Comparison of ENCODE assay signal across 8 mouse cellular contexts in genomic region chr8:123948942-123949685, GRCm38 (mm10). TPM values are rescaled to one million over a fixed set of nuclear protein-coding genes. Genes with fewer than 3 reads are reported as not detected.
A peak's percentile ranks its signal among the peaks of the same experiment; 100 is the strongest.
DNase-seq lines count a peak whose midpoint lies in the region; ATAC-seq and TF ChIP-seq lines count a peak whose summit lies in the region.

Nup133 (minus strand) TSS chr8:123949265.

- under 1% methylated on average over 77 of the region's 77 CpGs for WGBS in embryonic facial prominence, embryonic 13.5 days
- under 1% methylated on average over 77 of the region's 77 CpGs for WGBS in kidney, adult 2 months
- WGBS in limb, embryonic 12.5 days: under 1% methylated on average over 77 of the region's 77 CpGs
- WGBS in midbrain, embryonic 15.5 days: under 1% methylated on average over 76 of the region's 77 CpGs
- under 1% methylated on average over 77 of the region's 77 CpGs for WGBS in spleen, adult 2 months

- peak within 1 kb of the TSS; percentile 91 for H3K27ac ChIP-seq in embryonic facial prominence, embryonic 13.5 days
- peak within 1 kb of the TSS; percentile 48 for H3K27ac ChIP-seq in kidney, adult 2 months (ENCODE audit: insufficient read depth, low read depth, low read length)
- H3K27ac ChIP-seq in limb, embryonic 12.5 days: peak within 1 kb of the TSS; percentile 86
- peak within 1 kb of the TSS; percentile 89 for H3K27ac ChIP-seq in midbrain, embryonic 15.5 days
- peak within 1 kb of the TSS; percentile 83 for H3K27ac ChIP-seq in spleen, adult 2 months (ENCODE audit: insufficient read depth, low read length)

- H3K36me3 ChIP-seq in embryonic facial prominence, embryonic 13.5 days: peaks cover 28% of the 10 kb centered on the region
- H3K36me3 ChIP-seq in kidney, adult 2 months (ENCODE audit: control insufficient read depth, insufficient read depth, low read length): no peaks in the 10 kb centered on the region; the same call in none of the 2 replicates
- peaks cover 40% of the 10 kb centered on the region for H3K36me3 ChIP-seq in limb, embryonic 12.5 days
- peaks cover 15% of the 10 kb centered on the region for H3K36me3 ChIP-seq in midbrain, embryonic 15.5 days (replicated peaks)
- peaks cover 3% of the 10 kb centered on the region for H3K36me3 ChIP-seq in spleen, adult 2 months (ENCODE audit: control insufficient read depth, insufficient read depth, low read length)

- H3K9me3 ChIP-seq in embryonic facial prominence, embryonic 13.5 days: no peaks in the 10 kb centered on the region
- H3K9me3 ChIP-seq in limb, embryonic 12.5 days: no peaks in the 10 kb centered on the region
- H3K9me3 ChIP-seq in midbrain, embryonic 15.5 days: no peaks in the 10 kb centered on the region

- H3K9ac ChIP-seq in embryonic facial prominence, embryonic 13.5 days: peak within 1 kb of the TSS; percentile 91
- H3K9ac ChIP-seq in limb, embryonic 12.5 days (replicated peaks): peak within 1 kb of the TSS; percentile 84
- peak within 1 kb of the TSS; percentile 91 for H3K9ac ChIP-seq in midbrain, embryonic 15.5 days

- no peak for TF ChIP-seq CTCF in kidney, adult 2 months (conservative IDR thresholded peaks at IDR 0.05; ENCODE audit: insufficient read depth, insufficient read length, low read depth, low read length)
- TF ChIP-seq CTCF in spleen, adult 2 months (IDR thresholded peaks at IDR 0.05; ENCODE audit: extremely low read depth, insufficient read depth, insufficient read length, insufficient replicate concordance): no peak

- H3K4me3 ChIP-seq in embryonic facial prominence, embryonic 13.5 days: peak within 1 kb of the TSS; percentile 100
- peak within 1 kb of the TSS; percentile 85 for H3K4me3 ChIP-seq in kidney, adult 2 months (ENCODE audit: insufficient read depth, low read depth, low read length)
- H3K4me3 ChIP-seq in limb, embryonic 12.5 days (replicated peaks): peak within 1 kb of the TSS; percentile 96
- peak within 1 kb of the TSS; percentile 95 for H3K4me3 ChIP-seq in midbrain, embryonic 15.5 days
- H3K4me3 ChIP-seq in spleen, adult 2 months (ENCODE audit: extremely low read depth, insufficient read depth, insufficient read length): peak within 1 kb of the TSS; percentile 74

- H3K4me2 ChIP-seq in embryonic facial prominence, embryonic 13.5 days: peak within 1 kb of the TSS; percentile 97
- peak within 1 kb of the TSS; percentile 96 for H3K4me2 ChIP-seq in limb, embryonic 12.5 days
- peak within 1 kb of the TSS; percentile 95 for H3K4me2 ChIP-seq in midbrain, embryonic 15.5 days

- H3K4me1 ChIP-seq in embryonic facial prominence, embryonic 13.5 days: peaks cover 14% of the 10 kb centered on the region
- peaks cover 4% of the 10 kb centered on the region; the same call in 1 of the 2 replicates for H3K4me1 ChIP-seq in kidney, adult 2 months (ENCODE audit: control insufficient read depth, insufficient read depth, low read length)
- H3K4me1 ChIP-seq in limb, embryonic 12.5 days (replicated peaks): peaks cover 13% of the 10 kb centered on the region
- H3K4me1 ChIP-seq in midbrain, embryonic 15.5 days: peaks cover 16% of the 10 kb centered on the region
- H3K4me1 ChIP-seq in spleen, adult 2 months (ENCODE audit: control insufficient read depth, insufficient read depth, insufficient read length): peaks cover 5% of the 10 kb centered on the region; the same call in 1 of the 2 replicates

- ATAC-seq in embryonic facial prominence, embryonic 13.5 days (ENCODE audit: insufficient number of reproducible peaks, insufficient read depth, low FRiP score, low TSS enrichment, low read depth): peak; percentile 61
- peak; percentile 70 for ATAC-seq in limb, embryonic 12.5 days (ENCODE audit: insufficient number of reproducible peaks, insufficient read depth, low FRiP score, low TSS enrichment, low read depth)
- peak; percentile 87 for ATAC-seq in midbrain, embryonic 15.5 days (replicated peaks)

- no peak for TF ChIP-seq POLR2A in kidney, adult 2 months (IDR thresholded peaks at IDR 0.05; ENCODE audit: low read depth, low read length)
- no peak; the same call in 1 of the 2 replicates for TF ChIP-seq POLR2A in spleen, adult 2 months (IDR thresholded peaks at IDR 0.05; ENCODE audit: low read depth, low read length)

- DNase-seq in 3134 (ENCODE audit: extremely low read depth, insufficient read length, low spot score): peak; percentile 93
- DNase-seq in adrenal gland, postnatal 36 days: peak; percentile 99
- DNase-seq in heart, adult 18-20 months: peak; percentile 98 to 100
- peak; percentile 99 for DNase-seq in kidney, adult 2 months
- peak; percentile 98 to 99 for DNase-seq in spleen, adult 2 months (ENCODE audit: low read depth in 1 of 2, low spot score in 2 of 2)

- H3K27me3 ChIP-seq in embryonic facial prominence, embryonic 13.5 days: no peaks in the 10 kb centered on the region
- no peaks in the 10 kb centered on the region for H3K27me3 ChIP-seq in kidney, adult 2 months (replicated peaks; ENCODE audit: control insufficient read depth, insufficient read depth, low read length)
- no peaks in the 10 kb centered on the region for H3K27me3 ChIP-seq in limb, embryonic 12.5 days
- H3K27me3 ChIP-seq in midbrain, embryonic 15.5 days (replicated peaks): no peaks in the 10 kb centered on the region
- no peaks in the 10 kb centered on the region for H3K27me3 ChIP-seq in spleen, adult 2 months (ENCODE audit: control insufficient read depth, insufficient read depth, low read length)

RNA-seq across cellular contexts. Expression of gene Nup133, which starts in this region (rescaled TPM):
- 10 to 100 TPM; 20.5 to 21.0 TPM for total RNA-seq in adrenal gland, postnatal 36 days (2021)
- 33.9 and 42.3 TPM in 2 replicates for polyA plus RNA-seq in embryonic facial prominence, embryonic 13.5 days (2015; fragmentation: Nextera tagmentation; extraction: Ambion mirVana)
- 10 to 100 TPM; 10.9 to 11.0 TPM for total RNA-seq in heart, adult 18-20 months (2021)
- polyA plus RNA-seq in kidney, adult 2 months (2012; rRNA removed): 7.9 and 8.7 TPM in 2 replicates
- 50.7 and 56.4 TPM in 2 replicates for polyA plus RNA-seq in limb, embryonic 12.5 days (2016; fragmentation: Nextera tagmentation; extraction: Ambion mirVana)
- 22.8 and 22.9 TPM in 2 replicates for polyA plus RNA-seq in midbrain, embryonic 15.5 days (2015; fragmentation: Nextera tagmentation; extraction: Ambion mirVana)
- polyA plus RNA-seq in spleen, adult 2 months (2012; rRNA removed): 7.9 and 8.5 TPM in 2 replicates

Comparison
In these comparisons a context has a peak if more than half of its experiments do, and no peak if none do; other contexts are left out.
1. Peak in every context shown above with its lines: DNase-seq, ATAC-seq, H3K4me3 ChIP-seq and H3K27ac ChIP-seq.